Mouse (Mus musculus) adrenal gland, adult 2 months (tissue): ENCODE measurements around the gene Foxred1. TPM values are rescaled to one million over a fixed set of nuclear protein-coding genes. Genes with fewer than 3 reads are reported as not detected.

Experiments
- DNase-seq: peaks from one replicate; pipeline ENCODE4 v3.0.0; 2021
- polyA plus RNA-seq: library from polyadenylated mRNA; depleted of rRNA; stranded (reverse); fragments of >200 nt; gene quantifications from 2 replicates; pipeline ENCODE4 v1.2.3, GENCODE M21; 2012
- total RNA-seq, 2 experiments: library from RNA; stranded (reverse); gene quantifications; 2 replicates each; pipeline ENCODE4 v1.2.3; 2021

Gene Foxred1
- total and polyA plus RNA-seq, 3 experiments: 16.8 to 53.7 (median 40.6) TPM

GRCm38 (mm10) chr9:35192983-35193542 is 17.8 kb downstream of the Foxred1 start:
- DNase-seq: no peak

GRCm38 (mm10) chr9:35188700-35189099 is 22.2 kb downstream of the Foxred1 start:
- DNase-seq: peak; percentile 42

- DNase-seq: no peak
Observed at GRCm38 (mm10) chr9:35187351-35187903, 23.4 kb downstream of the Foxred1 start.

GRCm38 (mm10) chr9:35186430-35186829 is 24.4 kb downstream of the Foxred1 start:
- no peak for DNase-seq

GRCm38 (mm10) chr9:35183359-35183758 is 27.5 kb downstream of the Foxred1 start:
- no peak for DNase-seq

- no peak for DNase-seq
Observed at GRCm38 (mm10) chr9:35182832-35183231, 28.0 kb downstream of the Foxred1 start.

GRCm38 (mm10) chr9:35176124-35176659 is 34.7 kb downstream of the Foxred1 start:
- no peak for DNase-seq

GRCm38 (mm10) chr9:35175251-35176123 is 35.4 kb downstream of the Foxred1 start, which contains the start of gene Dcps:
Gene Dcps (minus strand): TSS chr9:35176061.
- DNase-seq: peak; percentile 96

GRCm38 (mm10) chr9:35173331-35173730 is 37.5 kb downstream of the Foxred1 start:
- DNase-seq: no peak

- DNase-seq: no peak
Observed at GRCm38 (mm10) chr9:35170071-35170470, 40.8 kb downstream of the Foxred1 start.

- no peak for DNase-seq
Observed at GRCm38 (mm10) chr9:35166798-35167635, 43.8 kb downstream of the Foxred1 start.

- DNase-seq: no peak
Observed at GRCm38 (mm10) chr9:35166144-35166797, 44.6 kb downstream of the Foxred1 start.

GRCm38 (mm10) chr9:35164142-35164874 is 46.5 kb downstream of the Foxred1 start:
- no peak for DNase-seq

GRCm38 (mm10) chr9:35163011-35163690 is 47.7 kb downstream of the Foxred1 start:
- peak; percentile 67 for DNase-seq

GRCm38 (mm10) chr9:35161721-35162120 is 49.1 kb downstream of the Foxred1 start:
- peak; percentile 38 for DNase-seq

GRCm38 (mm10) chr9:35160662-35161061 is 50.2 kb downstream of the Foxred1 start:
- no peak for DNase-seq

GRCm38 (mm10) chr9:35158477-35158876 is 52.4 kb downstream of the Foxred1 start:
- DNase-seq: no peak

- no peak for DNase-seq
Observed at GRCm38 (mm10) chr9:35156862-35157261, 54.0 kb downstream of the Foxred1 start.

GRCm38 (mm10) chr9:35156002-35156710 is 54.7 kb downstream of the Foxred1 start:
- no peak for DNase-seq
